Mouse (Mus musculus): Measurements from ENCODE around the gene Sec11a. TPM values are rescaled to one million over a fixed set of nuclear protein-coding genes. Genes with fewer than 3 reads are reported as not detected.

Sec11a gene
- polyA plus RNA-seq, 1 experiment from 2014 or later: 222 TPM

GRCm38 (mm10) chr7:80893086-80893752 lies 54.4 kb downstream of the Sec11a start:
- Histone ChIP-seq H3K9ac (ENCODE audit: low read depth, low read length) (no peak overlapping the region), H3K9me3 (replicated peaks; ENCODE audit: low read length) (no peaks in the 10 kb centered on the region), H3K36me3 (ENCODE audit: insufficient read depth, low read length) (peaks cover 50% of the 10 kb centered on the region), H3K4me2 (ENCODE audit: low read length) (no peak overlapping the region), H3K4me3 (replicated peaks; ENCODE audit: low read depth, low read length) (no peak overlapping the region), H3K27me3 (ENCODE audit: insufficient read depth, low read length) (no peaks in the 10 kb centered on the region), H3K27ac (peak overlapping the region; percentile 31), H3K4me1 (replicated peaks; ENCODE audit: insufficient read depth, low read length) (peaks cover 11% of the 10 kb centered on the region)
- 91% methylated on average over 15 of the region's 15 CpGs for WGBS
- no peak for TF ChIP-seq CTCF (IDR thresholded peaks at IDR 0.05; ENCODE audit: low read depth)
- DNase-seq (ENCODE audit: low spot score): no peak
- ATAC-seq (replicated peaks; ENCODE audit: low FRiP score, low read depth): no peak

GRCm38 (mm10) chr7:80889841-80890241 lies 57.7 kb downstream of the Sec11a start:
- peak; percentile 23 for DNase-seq (ENCODE audit: low spot score)
- 61% methylated on average over 13 of the region's 13 CpGs for WGBS

GRCm38 (mm10) chr7:80889021-80889511 lies 58.5 kb downstream of the Sec11a start:
- ATAC-seq (replicated peaks; ENCODE audit: low FRiP score, low read depth): peak; percentile 62
- no peak for TF ChIP-seq CTCF (IDR thresholded peaks at IDR 0.05; ENCODE audit: low read depth)
- no peak overlapping the region for H3K4me2 ChIP-seq (ENCODE audit: low read length)
- peaks cover 11% of the 10 kb centered on the region for H3K4me1 ChIP-seq (replicated peaks; ENCODE audit: insufficient read depth, low read length)
- 0 out of 2 replicates have a peak overlapping the region, but pooled peaks have one; percentile 15 for H3K9ac ChIP-seq (ENCODE audit: low read depth, low read length)
- WGBS: 44% methylated on average over 9 of the region's 9 CpGs
- H3K27me3 ChIP-seq (ENCODE audit: insufficient read depth, low read length): no peaks in the 10 kb centered on the region
- H3K36me3 ChIP-seq (ENCODE audit: insufficient read depth, low read length): peaks cover 32% of the 10 kb centered on the region
- DNase-seq (ENCODE audit: low spot score): peak; percentile 92
- no peaks in the 10 kb centered on the region for H3K9me3 ChIP-seq (replicated peaks; ENCODE audit: low read length)
- no peak overlapping the region for H3K4me3 ChIP-seq (replicated peaks; ENCODE audit: low read depth, low read length)
- peak overlapping the region; percentile 77 for H3K27ac ChIP-seq

More at GRCm38 (mm10) chr7:80889841-80890241, 57.7 kb downstream of the Sec11a start:
- peak overlapping the region; percentile 77 for H3K27ac ChIP-seq
- H3K4me3 ChIP-seq (replicated peaks; ENCODE audit: low read depth, low read length): no peak overlapping the region
- TF ChIP-seq CTCF (IDR thresholded peaks at IDR 0.05; ENCODE audit: low read depth): no peak
- no peaks in the 10 kb centered on the region for H3K27me3 ChIP-seq (ENCODE audit: insufficient read depth, low read length)
- H3K4me2 ChIP-seq (ENCODE audit: low read length): no peak overlapping the region
- ATAC-seq (replicated peaks; ENCODE audit: low FRiP score, low read depth): no peak
- H3K36me3 ChIP-seq (ENCODE audit: insufficient read depth, low read length): peaks cover 38% of the 10 kb centered on the region
- H3K9me3 ChIP-seq (replicated peaks; ENCODE audit: low read length): no peaks in the 10 kb centered on the region
- 0 out of 2 replicates have a peak overlapping the region, but pooled peaks have one; percentile 23 for H3K9ac ChIP-seq (ENCODE audit: low read depth, low read length)
- H3K4me1 ChIP-seq (replicated peaks; ENCODE audit: insufficient read depth, low read length): peaks cover 11% of the 10 kb centered on the region

DNA sequence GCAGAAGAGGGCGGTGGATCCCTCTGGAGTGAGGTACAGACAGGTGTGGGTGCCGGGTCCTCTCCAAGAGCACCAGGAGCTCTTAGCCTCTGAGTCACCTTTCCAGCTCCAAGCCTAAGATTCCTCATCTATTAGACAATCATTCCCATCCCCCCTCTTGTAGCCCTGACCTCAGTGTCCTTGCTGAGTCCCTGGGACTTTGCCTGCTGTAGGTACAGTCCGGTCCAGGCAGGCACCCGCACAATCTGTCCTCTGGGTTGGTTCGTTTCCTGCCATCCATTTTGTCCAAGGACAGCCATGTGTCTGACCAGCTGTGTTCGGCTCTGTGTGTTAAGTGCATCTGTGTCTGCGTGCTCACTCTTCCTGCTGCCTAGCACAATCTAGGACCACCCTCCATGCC lies 59.0 kb downstream of the Sec11a start:
- H3K27ac ChIP-seq: peak overlapping the region; percentile 70
- H3K4me1 ChIP-seq (replicated peaks; ENCODE audit: insufficient read depth, low read length): peaks cover 11% of the 10 kb centered on the region
- no peak; the same call in 1 of the 2 replicates for TF ChIP-seq CTCF (IDR thresholded peaks at IDR 0.05; ENCODE audit: low read depth)
- no peak overlapping the region for H3K9ac ChIP-seq (ENCODE audit: low read depth, low read length)
- no peak overlapping the region for H3K4me3 ChIP-seq (replicated peaks; ENCODE audit: low read depth, low read length)
- H3K9me3 ChIP-seq (replicated peaks; ENCODE audit: low read length): no peaks in the 10 kb centered on the region
- no peak for ATAC-seq (replicated peaks; ENCODE audit: low FRiP score, low read depth)
- H3K27me3 ChIP-seq (ENCODE audit: insufficient read depth, low read length): no peaks in the 10 kb centered on the region
- WGBS: 76% methylated on average over 7 of the region's 7 CpGs
- no peak overlapping the region for H3K4me2 ChIP-seq (ENCODE audit: low read length)
- peaks cover 28% of the 10 kb centered on the region for H3K36me3 ChIP-seq (ENCODE audit: insufficient read depth, low read length)
- DNase-seq (ENCODE audit: low spot score): no peak

DNA sequence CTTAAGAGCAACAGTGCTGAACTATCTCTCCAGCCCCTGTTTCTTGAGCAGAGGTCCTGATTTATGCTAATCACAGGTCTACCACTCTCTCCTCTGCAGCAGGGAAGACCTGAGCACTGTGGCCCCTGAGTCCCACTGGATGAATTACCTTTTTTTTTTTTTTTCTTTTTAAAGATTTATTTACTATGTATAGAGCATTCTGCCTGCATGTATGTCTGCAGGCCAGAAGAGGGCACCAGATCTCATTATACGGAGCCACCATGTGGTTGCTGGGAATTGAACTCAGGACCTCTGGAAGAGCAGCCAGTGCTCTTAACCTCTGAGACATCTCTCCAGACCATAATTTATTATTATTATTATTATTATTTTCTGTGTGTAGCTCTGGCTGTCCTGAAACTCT lies 61.9 kb downstream of the Sec11a start:
- 32% methylated on average over 1 of the region's 1 CpGs for WGBS
- DNase-seq (ENCODE audit: low spot score): no peak

DNA sequence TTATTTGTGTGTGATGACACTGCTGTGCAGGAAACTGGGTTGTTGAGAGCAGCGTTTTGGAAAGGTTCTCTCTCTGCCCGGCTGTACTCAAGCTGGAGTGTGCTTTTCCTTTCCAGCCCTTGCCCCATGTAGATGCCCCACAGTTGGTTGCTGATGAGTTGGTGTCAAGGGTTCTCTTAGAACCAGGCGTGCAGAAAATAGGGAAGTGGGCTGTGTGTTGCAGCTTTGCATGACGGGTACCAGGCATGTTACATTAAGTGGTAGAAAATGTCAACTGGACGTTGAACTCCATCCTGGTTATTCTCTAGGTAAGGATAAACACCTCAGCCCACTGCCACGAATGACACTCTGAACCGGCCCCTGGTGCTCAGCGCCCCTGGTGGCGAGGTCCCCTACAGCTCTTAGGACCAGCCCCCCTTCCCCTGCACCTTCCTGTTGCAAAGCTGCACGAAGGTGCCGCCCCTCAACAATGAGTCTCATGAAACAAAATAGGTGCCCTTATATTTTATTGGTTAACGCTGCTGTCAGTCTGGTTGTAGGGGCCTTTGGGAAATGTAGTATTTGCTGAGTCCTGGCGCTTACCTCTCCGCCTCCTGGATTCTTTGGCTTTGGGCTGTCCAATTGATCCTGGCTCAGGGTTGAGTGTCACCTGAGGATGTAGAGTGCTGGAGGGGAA lies 64.6 kb downstream of the Sec11a start:
- H3K4me2 ChIP-seq (ENCODE audit: low read length): peak overlapping the region; percentile 43
- peak; percentile 92 for DNase-seq (ENCODE audit: low spot score)
- peak; percentile 77 for TF ChIP-seq CTCF (IDR thresholded peaks at IDR 0.05; ENCODE audit: low read depth)
- no peak overlapping the region for H3K9ac ChIP-seq (ENCODE audit: low read depth, low read length)
- no peak overlapping the region for H3K4me3 ChIP-seq (replicated peaks; ENCODE audit: low read depth, low read length)
- ATAC-seq (replicated peaks; ENCODE audit: low FRiP score, low read depth): peak; percentile 89
- H3K27ac ChIP-seq: no peak overlapping the region
- H3K27me3 ChIP-seq (ENCODE audit: insufficient read depth, low read length): no peaks in the 10 kb centered on the region
- H3K36me3 ChIP-seq (ENCODE audit: insufficient read depth, low read length): no peaks in the 10 kb centered on the region
- no peaks in the 10 kb centered on the region for H3K9me3 ChIP-seq (replicated peaks; ENCODE audit: low read length)
- no peaks in the 10 kb centered on the region for H3K4me1 ChIP-seq (replicated peaks; ENCODE audit: insufficient read depth, low read length)
- 21% methylated on average over 14 of the region's 14 CpGs for WGBS

More for the DNA sequence above, 61.9 kb downstream of the Sec11a start:
- Histone ChIP-seq H3K27me3 (ENCODE audit: insufficient read depth, low read length) (no peaks in the 10 kb centered on the region), H3K27ac (no peak overlapping the region), H3K36me3 (ENCODE audit: insufficient read depth, low read length) (peaks cover 2% of the 10 kb centered on the region; the same call in 1 of the 2 replicates), H3K4me1 (replicated peaks; ENCODE audit: insufficient read depth, low read length) (peaks cover 11% of the 10 kb centered on the region), H3K4me3 (replicated peaks; ENCODE audit: low read depth, low read length) (no peak overlapping the region), H3K4me2 (ENCODE audit: low read length) (no peak overlapping the region), H3K9ac (ENCODE audit: low read depth, low read length) (no peak overlapping the region), H3K9me3 (replicated peaks; ENCODE audit: low read length) (no peaks in the 10 kb centered on the region)
- TF ChIP-seq CTCF (IDR thresholded peaks at IDR 0.05; ENCODE audit: low read depth): peak; percentile 72
- ATAC-seq (replicated peaks; ENCODE audit: low FRiP score, low read depth): no peak

Data from kidney, postnatal 0 days (tissue).